Comparison of ENCODE assay signal across 8 mouse cellular contexts in genomic region chr16:87699306-87699692, GRCm38 (mm10). TPM values are rescaled to one million over a fixed set of nuclear protein-coding genes. Genes with fewer than 3 reads are reported as not detected.
A peak's percentile ranks its signal among the peaks of the same experiment; 100 is the strongest.
DNase-seq lines count a peak whose midpoint lies in the region; ATAC-seq and TF ChIP-seq lines count a peak whose summit lies in the region.

No protein-coding gene starts in this region.

- no peaks in the 10 kb centered on the region for H3K36me3 ChIP-seq in testis, adult 2 months (ENCODE audit: control insufficient read depth, insufficient read depth, low read length)
- no peaks in the 10 kb centered on the region for H3K36me3 ChIP-seq in midbrain, embryonic 11.5 days (ENCODE audit: control insufficient read depth, insufficient read depth, low read length)

- peaks cover 12% of the 10 kb centered on the region for H3K4me1 ChIP-seq in testis, adult 2 months (ENCODE audit: control insufficient read depth, insufficient read depth, low read length)
- peaks cover 9% of the 10 kb centered on the region for H3K4me1 ChIP-seq in midbrain, embryonic 11.5 days (ENCODE audit: control insufficient read depth, insufficient read depth, low read length)

- no peak for TF ChIP-seq POLR2A in testis, adult 2 months (IDR thresholded peaks at IDR 0.05; ENCODE audit: control insufficient read depth, low read depth, low read length)

- peak overlapping the region; percentile 95 for H3K9ac ChIP-seq in midbrain, embryonic 11.5 days (ENCODE audit: low read length)

- H3K27me3 ChIP-seq in testis, adult 2 months (ENCODE audit: control insufficient read depth, insufficient read depth, low read length), result no peaks in the 10 kb centered on the region
- H3K27me3 ChIP-seq in midbrain, embryonic 11.5 days (ENCODE audit: control insufficient read depth, insufficient read depth, low read length), result no peaks in the 10 kb centered on the region

- H3K27ac ChIP-seq in testis, adult 2 months (ENCODE audit: control insufficient read depth, insufficient read depth, low read depth, low read length), result peak overlapping the region; percentile 69
- peak overlapping the region; percentile 88 for H3K27ac ChIP-seq in midbrain, embryonic 11.5 days (ENCODE audit: low read depth, low read length)

- DNase-seq in embryo, embryonic 10 days (ENCODE audit: low spot score), result peak; percentile 69
- DNase-seq in embryo, embryonic 9.5 days (ENCODE audit: extremely low spot score), result no peak
- no peak for DNase-seq in testis, postnatal 10 days (ENCODE audit: low spot score)
- DNase-seq in forelimb bud, embryonic 11.5 days (ENCODE audit: low read depth, low spot score), result peak; percentile 63
- peak; percentile 48 for DNase-seq in layer of hippocampus, adult 9-11 months
- DNase-seq in midbrain, embryonic 11.5 days (ENCODE audit: low spot score, missing footprints), result peak; percentile 97
- DNase-seq in urinary bladder, postnatal 10 days (ENCODE audit: low spot score), result no peak

- no peak for TF ChIP-seq CTCF in testis, adult 2 months (IDR thresholded peaks at IDR 0.05; ENCODE audit: control insufficient read depth, insufficient read depth, insufficient replicate concordance, low read depth, low read length)

- peak overlapping the region; percentile 76 for H3K4me2 ChIP-seq in midbrain, embryonic 11.5 days

- H3K9me3 ChIP-seq in midbrain, embryonic 11.5 days (ENCODE audit: control insufficient read depth, low read length), result no peaks in the 10 kb centered on the region

- peak overlapping the region; percentile 90 for H3K4me3 ChIP-seq in testis, adult 2 months (ENCODE audit: control insufficient read depth, low read depth, low read length)
- H3K4me3 ChIP-seq in midbrain, embryonic 11.5 days (ENCODE audit: low read depth, low read length), result peak overlapping the region; percentile 85

- ATAC-seq in midbrain, embryonic 11.5 days (ENCODE audit: low FRiP score), result peak; percentile 2

- under 1% methylated on average over 20 of the region's 20 CpGs for WGBS in midbrain, embryonic 11.5 days

RNA-seq across cellular contexts. Expression of gene Bach1, which starts 0.6 kb away (rescaled TPM):
- 1.0 and 1.7 TPM in 2 replicates for polyA plus RNA-seq in testis, adult 2 months (2012; rRNA removed)
- 19.2 and 19.3 TPM in 2 replicates for polyA plus RNA-seq in midbrain, embryonic 11.5 days (2014; fragmentation: Nextera tagmentation; extraction: Ambion mirVana)

Comparison
In these comparisons a context has a peak if more than half of its experiments do, and no peak if none do; other contexts are left out.
1. DNase-seq: peak in embryo, embryonic 10 days (single experiment), forelimb bud, embryonic 11.5 days (single experiment), layer of hippocampus, adult 9-11 months (single experiment) and midbrain, embryonic 11.5 days (single experiment); none in embryo, embryonic 9.5 days (single experiment), testis, postnatal 10 days (single experiment) and urinary bladder, postnatal 10 days (single experiment).